Mouse (Mus musculus) layer of hippocampus, adult 8-10 months (tissue): ENCODE measurements around the gene Zfp217. TPM values are rescaled to one million over a fixed set of nuclear protein-coding genes. Genes with fewer than 3 reads are reported as not detected.
A peak's percentile ranks its signal among the peaks of the same experiment; 100 is the strongest.

Source experiments
- DNase-seq, 2 experiments: peaks; one replicate each; pipeline ENCODE4 v3.0.0; 2022; ENCODE audit warnings: low spot score in 2 of 2
- total RNA-seq, 4 experiments: library from RNA; stranded (reverse); gene quantifications; 2 replicates each; pipeline ENCODE4 v1.2.4; 2022

Zfp217 gene
- total RNA-seq, 4 experiments from 2014 or later = 3.2 to 5.3 (median 4.5) TPM

- no peak for DNase-seq
These were observed 13.7 kb downstream of the Zfp217 start for GRCm38 (mm10) chr2:170134026-170134690.

GRCm38 (mm10) chr2:170133093-170133731 lies 14.7 kb downstream of the Zfp217 start:
- DNase-seq = peak; percentile 39 to 48

GRCm38 (mm10) chr2:170132716-170133092 lies 15.2 kb downstream of the Zfp217 start:
- no peak for DNase-seq

GRCm38 (mm10) chr2:170131981-170132460 lies 15.9 kb downstream of the Zfp217 start:
- DNase-seq = no peak

- DNase-seq = peak; percentile 22 to 33
These were observed 16.9 kb downstream of the Zfp217 start for GRCm38 (mm10) chr2:170130780-170131645.

GRCm38 (mm10) chr2:170129923-170130779 lies 17.8 kb downstream of the Zfp217 start:
- DNase-seq = no peak

GRCm38 (mm10) chr2:170129248-170129922 lies 18.5 kb downstream of the Zfp217 start:
- DNase-seq = no peak

GRCm38 (mm10) chr2:170128461-170129247 lies 19.2 kb downstream of the Zfp217 start:
- DNase-seq = no peak

GRCm38 (mm10) chr2:170127523-170127922 lies 20.4 kb downstream of the Zfp217 start:
- DNase-seq = no peak

GRCm38 (mm10) chr2:170126266-170126665 lies 21.6 kb downstream of the Zfp217 start:
- no peak for DNase-seq

GRCm38 (mm10) chr2:170122197-170122596 lies 25.7 kb downstream of the Zfp217 start:
- no peak for DNase-seq

- DNase-seq = no peak
These were observed 27.5 kb downstream of the Zfp217 start for GRCm38 (mm10) chr2:170120139-170121027.

GRCm38 (mm10) chr2:170116704-170117281 lies 31.1 kb downstream of the Zfp217 start:
- DNase-seq = peak; percentile 46 to 78

GRCm38 (mm10) chr2:170110306-170110705 lies 37.6 kb downstream of the Zfp217 start:
- no peak for DNase-seq

- no peak for DNase-seq
These were observed 38.4 kb downstream of the Zfp217 start for GRCm38 (mm10) chr2:170109528-170109927.

- DNase-seq = no peak
These were observed 40.1 kb downstream of the Zfp217 start for GRCm38 (mm10) chr2:170107791-170108190.

- no peak for DNase-seq
These were observed 41.9 kb downstream of the Zfp217 start for GRCm38 (mm10) chr2:170106000-170106399.

- DNase-seq = no peak
These were observed 43.5 kb downstream of the Zfp217 start for GRCm38 (mm10) chr2:170104396-170104795.
